Mouse (Mus musculus): ENCODE measurements at regions not wholly inside any gene's neighbourhood (a gene's known extent, or its start where the extent isn't known, plus 50 kb on each side); places are given as distances from the start of the nearest gene placed in this dataset.

- TF ChIP-seq CTCF (IDR thresholded peaks at IDR 0.05; ENCODE audit: control insufficient read depth, insufficient read depth, insufficient read length) (no peak), MAX (IDR thresholded peaks at IDR 0.05) (no peak), MYOG (IDR thresholded peaks at IDR 0.05; ENCODE audit: control insufficient read depth, extremely low read depth, insufficient read length) (no peak), CEBPB (IDR thresholded peaks at IDR 0.05; ENCODE audit: low read depth) (no peak), USF1 (IDR thresholded peaks at IDR 0.05; ENCODE audit: low read depth) (no peak), FOSL1 (IDR thresholded peaks at IDR 0.05; ENCODE audit: insufficient read depth, low read length, poor library complexity, severe bottlenecking) (no peak)
These were observed 365.2 kb upstream of the Xrcc4 start for GRCm38 (mm10) chr13:90454631-90455030.
